Mouse (Mus musculus): ENCODE measurements at regions not wholly inside any gene's neighbourhood (a gene's known extent, or its start where the extent isn't known, plus 50 kb on each side); places are given as distances from the start of the nearest gene placed in this dataset.

- TF ChIP-seq MAFK (IDR thresholded peaks at IDR 0.05; ENCODE audit: insufficient read depth, low read depth, low read length) (no peak), ZC3H11A (IDR thresholded peaks at IDR 0.05; ENCODE audit: borderline replicate concordance, low read depth, low read length) (no peak)
Measured at GRCm38 (mm10) chr1:76433481-76433941, 887.4 kb downstream of the Slc4a3 start.

All from ES-E14 (cell line).